In genomic region chr13:69086613-69087012, GRCm38 (mm10) we compare ENCODE assay signal across 8 mouse cellular contexts.
A peak's percentile ranks its signal among the peaks of the same experiment; 100 is the strongest.
DNase-seq lines count a peak whose midpoint lies in the region; ATAC-seq and TF ChIP-seq lines count a peak whose summit lies in the region.

No protein-coding gene starts in this region.

- H3K4me2 ChIP-seq in intestine, embryonic 14.5 days (ENCODE audit: low read length): no peak overlapping the region
- no peak overlapping the region for H3K4me2 ChIP-seq in intestine, embryonic 15.5 days (replicated peaks)
- H3K4me2 ChIP-seq in kidney, postnatal 0 days (ENCODE audit: low read length): no peak overlapping the region
- no peak overlapping the region for H3K4me2 ChIP-seq in limb, embryonic 11.5 days (ENCODE audit: low read depth, severe bottlenecking)

- no peaks in the 10 kb centered on the region for H3K4me1 ChIP-seq in intestine, embryonic 14.5 days (replicated peaks; ENCODE audit: control insufficient read depth, insufficient read depth, low read length)
- no peaks in the 10 kb centered on the region for H3K4me1 ChIP-seq in intestine, embryonic 15.5 days (replicated peaks)
- no peaks in the 10 kb centered on the region for H3K4me1 ChIP-seq in kidney, postnatal 0 days (replicated peaks; ENCODE audit: insufficient read depth, low read length)
- H3K4me1 ChIP-seq in limb, embryonic 11.5 days (ENCODE audit: control insufficient read depth, insufficient read depth, low read length): no peaks in the 10 kb centered on the region

- 45% methylated on average over 1 of the region's 1 CpGs for WGBS in intestine, embryonic 14.5 days
- WGBS in intestine, embryonic 15.5 days: 44% methylated on average over 1 of the region's 1 CpGs
- WGBS in kidney, postnatal 0 days: 47% methylated on average over 1 of the region's 1 CpGs
- WGBS in limb, embryonic 11.5 days: 53% methylated on average over 1 of the region's 1 CpGs

- no peak overlapping the region for H3K4me3 ChIP-seq in intestine, embryonic 14.5 days (ENCODE audit: low read depth, low read length)
- no peak overlapping the region for H3K4me3 ChIP-seq in intestine, embryonic 15.5 days (replicated peaks)
- no peak overlapping the region for H3K4me3 ChIP-seq in kidney, postnatal 0 days (replicated peaks; ENCODE audit: low read depth, low read length)
- no peak overlapping the region for H3K4me3 ChIP-seq in limb, embryonic 11.5 days (ENCODE audit: low read depth, low read length)

- H3K9me3 ChIP-seq in intestine, embryonic 14.5 days (ENCODE audit: control insufficient read depth, low read length): no peaks in the 10 kb centered on the region
- H3K9me3 ChIP-seq in intestine, embryonic 15.5 days: no peaks in the 10 kb centered on the region
- H3K9me3 ChIP-seq in kidney, postnatal 0 days (replicated peaks; ENCODE audit: low read length): no peaks in the 10 kb centered on the region
- no peaks in the 10 kb centered on the region for H3K9me3 ChIP-seq in limb, embryonic 11.5 days (ENCODE audit: control insufficient read depth, low read length)

- ATAC-seq in intestine, embryonic 14.5 days (replicated peaks; ENCODE audit: low FRiP score, low TSS enrichment, low read depth): no peak; the same call in 1 of the 2 replicates
- no peak for ATAC-seq in intestine, embryonic 15.5 days
- ATAC-seq in kidney, postnatal 0 days (replicated peaks; ENCODE audit: low FRiP score, low read depth): peak; percentile 72; the same call in 1 of the 2 replicates
- no peak for ATAC-seq in limb, embryonic 11.5 days (ENCODE audit: insufficient number of reproducible peaks, low FRiP score, low TSS enrichment, low read depth)

- peak; percentile 71 for DNase-seq in intestine, embryonic 14.5 days (ENCODE audit: low spot score)
- peak; percentile 18 for DNase-seq in c-Kit-positive CD71-negative TER-119-negative erythroid progenitor cells, embryonic 14.5 days (ENCODE audit: low read depth)
- peak; percentile 15 to 41 for DNase-seq in frontal cortex, postnatal 25 days (ENCODE audit: low spot score in 2 of 2)
- DNase-seq in kidney, postnatal 0 days (ENCODE audit: low spot score): peak; percentile 70
- peak; percentile 74 for DNase-seq in limb, embryonic 11.5 days (ENCODE audit: low spot score)
- DNase-seq in ovary, postnatal 36 days (ENCODE audit: low spot score): peak; percentile 20
- no peak for DNase-seq in natural killer cell, adult 2 months (ENCODE audit: low spot score in 2 of 2)

- no peak overlapping the region for H3K27ac ChIP-seq in intestine, embryonic 14.5 days (ENCODE audit: low read depth)
- no peak overlapping the region for H3K27ac ChIP-seq in intestine, embryonic 15.5 days
- no peak overlapping the region for H3K27ac ChIP-seq in kidney, postnatal 0 days
- H3K27ac ChIP-seq in limb, embryonic 11.5 days (replicated peaks; ENCODE audit: low read depth, low read length): no peak overlapping the region

- peak; percentile 81 for TF ChIP-seq CTCF in kidney, postnatal 0 days (IDR thresholded peaks at IDR 0.05; ENCODE audit: low read depth)

- H3K27me3 ChIP-seq in intestine, embryonic 14.5 days (replicated peaks; ENCODE audit: control insufficient read depth, insufficient read depth, low read length): no peaks in the 10 kb centered on the region
- H3K27me3 ChIP-seq in intestine, embryonic 15.5 days (replicated peaks): no peaks in the 10 kb centered on the region
- no peaks in the 10 kb centered on the region for H3K27me3 ChIP-seq in kidney, postnatal 0 days (ENCODE audit: insufficient read depth, low read length)
- no peaks in the 10 kb centered on the region for H3K27me3 ChIP-seq in limb, embryonic 11.5 days (ENCODE audit: control insufficient read depth, insufficient read depth, low read length)

- H3K9ac ChIP-seq in intestine, embryonic 14.5 days (ENCODE audit: low read length): no peak overlapping the region
- H3K9ac ChIP-seq in intestine, embryonic 15.5 days: no peak overlapping the region
- no peak overlapping the region for H3K9ac ChIP-seq in kidney, postnatal 0 days (ENCODE audit: low read depth, low read length)
- H3K9ac ChIP-seq in limb, embryonic 11.5 days (ENCODE audit: low read length): no peak overlapping the region

- H3K36me3 ChIP-seq in intestine, embryonic 14.5 days (ENCODE audit: control insufficient read depth, insufficient read depth, low read length): no peaks in the 10 kb centered on the region
- H3K36me3 ChIP-seq in intestine, embryonic 15.5 days: no peaks in the 10 kb centered on the region
- H3K36me3 ChIP-seq in kidney, postnatal 0 days (ENCODE audit: insufficient read depth, low read length): no peaks in the 10 kb centered on the region
- H3K36me3 ChIP-seq in limb, embryonic 11.5 days (ENCODE audit: control insufficient read depth, insufficient read depth, low read length): no peaks in the 10 kb centered on the region

Comparison
In these comparisons a context has a peak if more than half of its experiments do, and no peak if none do; other contexts are left out.
1. DNase-seq: peak in intestine, embryonic 14.5 days (single experiment), c-Kit-positive CD71-negative TER-119-negative erythroid progenitor cells, embryonic 14.5 days (single experiment), frontal cortex, postnatal 25 days (2 of 2), kidney, postnatal 0 days (single experiment), limb, embryonic 11.5 days (single experiment) and ovary, postnatal 36 days (single experiment); none in natural killer cell, adult 2 months (0 of 2).